Mouse (Mus musculus): ENCODE results near the gene Msl1.
"Not testable (repeated sequence)": the region's sequence is repeated elsewhere in the genome, so short reads cannot be mapped to it uniquely, and the experiment has no call there.

Gene Msl1

DNA sequence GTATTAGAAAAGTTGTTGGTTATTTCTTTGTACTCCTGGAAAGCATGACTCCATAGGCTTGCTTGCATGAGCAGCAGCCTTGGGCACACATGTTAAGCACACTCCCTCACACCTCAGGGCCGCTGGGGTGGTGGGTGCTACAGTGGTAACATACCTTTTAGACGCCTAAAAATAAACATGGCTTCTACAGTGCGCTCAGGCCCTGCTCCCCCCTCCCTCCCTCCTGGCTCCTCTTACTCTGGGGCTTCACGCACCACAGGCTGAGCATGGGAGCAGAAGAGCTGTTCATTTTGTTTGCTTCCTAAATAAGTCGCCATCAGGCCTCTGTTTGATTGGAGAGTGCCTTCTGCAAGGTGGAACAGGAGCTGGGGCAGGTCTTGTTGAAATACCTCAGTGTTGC lies 2.0 kb downstream of the Msl1 start:
- no peak for DNase-seq

DNA sequence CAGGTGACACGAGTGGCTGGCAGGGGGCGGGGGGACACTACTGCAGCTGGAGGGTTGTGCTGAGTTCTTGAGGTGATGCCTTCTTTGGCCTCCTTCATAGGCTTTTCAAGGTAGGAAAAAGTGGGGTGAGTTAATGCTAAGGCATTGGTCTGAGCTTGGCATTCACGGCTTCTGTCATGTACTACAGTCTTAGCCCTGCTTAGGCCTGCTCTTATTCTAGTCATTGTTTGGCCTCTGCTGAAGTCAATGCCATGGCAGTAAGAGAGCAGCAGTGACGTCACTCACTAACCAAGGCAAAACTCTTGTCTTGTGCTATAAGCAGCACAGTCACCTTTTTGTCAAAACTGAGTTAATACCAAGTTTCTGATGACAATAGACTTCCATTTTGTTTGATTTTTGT lies 2.6 kb downstream of the Msl1 start:
- no peak for DNase-seq

GRCm38 (mm10) chr11:98804605-98805004 lies 9.3 kb downstream of the Msl1 start, which contains the start of gene Casc3:
Gene Casc3, plus strand, starts transcription at chr11:98804905.
- DNase-seq, result no peak

DNA sequence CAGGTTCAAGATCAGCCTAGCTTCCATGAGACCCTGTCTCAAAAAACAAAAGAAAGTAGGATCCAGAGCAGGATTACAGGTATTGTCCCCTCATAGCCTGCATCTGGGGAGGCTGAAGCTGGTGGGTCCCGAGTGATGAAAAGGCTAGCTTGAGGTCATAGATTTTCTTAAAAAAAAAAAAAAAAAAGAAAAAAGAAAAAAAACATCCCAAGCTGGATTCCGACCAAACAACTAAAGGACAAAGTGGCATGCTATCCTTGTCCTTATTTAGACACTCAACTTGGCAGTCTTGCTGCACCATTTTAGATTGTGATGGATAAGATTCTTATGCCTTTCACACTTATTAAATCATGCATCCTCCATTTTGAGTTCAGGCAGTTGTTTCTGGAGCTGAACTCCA lies 13.1 kb downstream of the Msl1 start:
- no peak for DNase-seq

DNA sequence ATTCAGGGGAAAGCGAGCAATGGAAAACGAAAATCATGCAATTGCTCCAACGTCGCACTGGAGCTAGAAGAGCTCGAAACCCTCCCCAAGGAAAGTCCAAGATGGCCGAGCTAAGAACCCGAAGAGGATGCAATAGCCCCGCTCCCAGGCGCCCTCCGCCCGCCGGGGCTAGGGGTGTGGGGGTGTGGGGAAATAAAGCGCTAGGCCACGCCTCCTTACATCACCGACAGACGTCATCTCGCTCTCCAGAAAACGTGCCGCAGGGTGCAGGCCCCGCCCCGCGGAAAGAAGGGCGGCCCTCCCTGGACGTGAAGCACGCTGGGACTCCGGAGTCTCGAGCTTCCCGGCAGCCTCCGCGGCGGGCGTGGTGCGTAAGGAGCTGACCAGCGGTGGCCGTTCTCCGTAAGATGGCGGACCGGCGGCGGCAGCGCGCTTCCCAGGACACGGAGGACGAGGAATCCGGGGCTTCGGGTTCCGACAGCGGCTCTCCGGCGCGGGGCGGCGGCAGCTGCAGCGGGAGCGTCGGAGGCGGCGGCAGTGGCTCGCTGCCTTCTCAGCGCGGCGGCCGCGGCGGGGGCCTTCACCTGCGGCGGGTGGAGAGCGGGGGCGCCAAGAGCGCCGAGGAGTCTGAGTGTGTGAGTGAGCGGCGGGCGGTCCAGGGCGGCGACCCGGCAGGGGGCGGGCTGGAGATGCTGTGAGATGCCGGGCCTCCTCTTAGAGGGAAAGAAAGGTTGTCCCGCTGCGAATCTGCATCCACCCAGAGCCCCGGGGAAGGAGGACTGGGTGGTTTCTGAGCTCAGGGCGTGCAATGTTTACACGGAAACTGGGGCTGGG lies 14.4 kb downstream of the Msl1 start:
- DNase-seq, result peak; percentile 99

DNA sequence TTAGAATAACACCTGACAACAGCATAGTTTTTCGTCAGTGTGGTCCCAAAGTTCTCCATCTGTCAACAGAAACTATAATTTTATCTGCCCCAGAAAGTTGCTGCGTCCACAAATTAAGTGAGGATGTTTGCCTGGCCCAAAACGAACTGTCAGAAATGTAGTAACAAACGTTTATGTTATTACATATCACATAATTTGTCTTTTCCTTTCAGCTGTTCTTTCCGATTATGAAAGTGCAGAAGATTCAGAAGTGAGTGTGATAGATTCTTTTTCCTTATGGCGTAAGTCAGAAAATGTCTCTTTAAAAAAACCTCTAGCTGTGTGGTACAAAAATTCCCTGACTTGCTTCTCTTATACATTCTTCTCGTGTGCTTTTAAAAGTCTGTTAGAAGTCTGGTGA lies 15.4 kb downstream of the Msl1 start:
- no peak for DNase-seq

GRCm38 (mm10) chr11:98816706-98817239 lies 21.5 kb downstream of the Msl1 start:
- no peak for DNase-seq

DNA sequence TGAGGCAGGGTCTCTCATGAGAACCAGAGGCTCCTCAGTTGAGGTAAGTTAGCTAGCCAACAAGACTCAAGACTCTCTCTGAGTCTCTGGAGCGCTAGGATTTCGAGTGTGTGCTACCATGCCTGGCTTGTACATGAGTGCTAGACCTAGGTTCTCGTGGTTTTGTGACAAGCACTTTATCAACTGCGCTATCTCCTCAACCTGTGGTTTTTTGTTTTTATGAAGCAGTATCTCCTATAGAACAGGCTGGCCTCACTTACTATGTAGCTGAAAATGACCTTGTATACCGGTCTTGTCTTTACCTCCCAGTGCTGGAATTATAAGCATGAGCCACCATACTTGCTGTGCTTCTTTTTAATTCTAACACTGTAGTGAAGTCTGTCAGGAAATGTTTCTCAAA lies 25.7 kb downstream of the Msl1 start:
- DNase-seq, result no peak

DNA sequence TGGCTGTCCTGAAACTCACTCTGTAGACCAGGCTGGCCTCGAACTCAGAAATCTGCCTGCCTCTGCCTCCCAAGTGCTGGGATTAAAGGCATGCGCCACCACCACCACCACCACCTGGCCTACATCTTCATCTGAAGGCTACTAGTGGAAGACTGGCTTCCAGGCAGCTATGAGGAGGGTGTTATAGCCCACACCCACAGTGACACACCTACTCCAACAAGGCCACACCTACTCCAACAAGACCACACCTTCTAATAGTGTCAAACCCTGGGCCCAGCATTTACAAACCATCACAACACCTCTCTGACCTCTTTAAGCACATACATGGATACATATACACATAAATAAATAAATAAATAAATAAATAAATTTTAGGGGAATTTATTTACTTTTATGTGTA lies 30.8 kb downstream of the Msl1 start:
- not testable (repeated sequence) for DNase-seq

DNA sequence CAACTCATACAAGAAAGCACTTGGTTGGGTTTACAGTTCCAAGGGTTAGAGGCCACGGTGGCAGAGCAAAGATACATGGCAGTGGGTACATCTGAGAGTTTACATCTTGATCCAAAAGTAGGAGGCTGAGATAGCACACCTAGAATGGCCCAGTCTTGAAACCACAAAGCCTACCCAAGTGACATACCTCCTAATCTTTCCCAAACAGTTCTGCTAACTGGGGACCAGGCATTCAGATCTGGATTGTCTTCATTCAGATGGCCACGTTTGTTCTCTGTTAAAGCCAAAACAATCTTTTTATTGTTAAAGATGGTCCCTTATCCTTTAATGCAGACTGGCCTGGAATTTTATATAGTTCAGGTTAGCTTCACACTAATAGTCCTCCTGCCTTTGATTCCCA lies 32.6 kb downstream of the Msl1 start:
- no peak for DNase-seq

DNA sequence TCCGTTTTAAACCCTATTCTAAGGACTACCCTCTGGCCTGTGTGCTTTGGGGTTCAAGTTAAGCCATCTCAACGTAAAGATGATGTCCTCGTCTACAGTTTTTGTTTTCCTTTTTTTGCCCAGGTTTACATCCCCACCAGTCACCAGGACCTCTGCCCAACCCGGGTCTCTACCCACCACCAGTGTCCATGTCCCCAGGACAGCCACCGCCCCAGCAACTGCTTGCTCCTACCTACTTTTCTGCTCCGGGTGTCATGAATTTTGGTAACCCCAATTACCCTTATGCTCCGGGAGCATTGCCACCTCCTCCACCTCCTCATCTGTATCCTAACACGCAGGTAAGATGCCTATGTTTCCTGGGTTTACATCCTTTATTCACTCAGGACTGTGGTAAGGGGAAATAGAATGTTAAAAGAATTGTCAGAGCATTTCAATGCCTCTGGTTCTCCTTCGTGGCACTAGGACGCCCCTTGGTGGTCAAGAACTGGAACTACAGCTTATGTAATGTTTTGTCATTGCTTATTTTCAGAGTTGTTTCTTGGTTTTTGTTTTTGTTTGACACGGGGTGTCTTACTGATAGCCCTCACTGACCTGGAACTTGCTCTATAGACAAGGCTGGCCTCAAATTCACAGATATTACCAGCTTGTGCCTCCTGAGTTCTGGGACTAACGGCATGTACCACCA lies 33.9 kb downstream of the Msl1 start:
- peak; percentile 44 for DNase-seq

GRCm38 (mm10) chr11:98829875-98830274 lies 34.6 kb downstream of the Msl1 start:
- no peak for DNase-seq

GRCm38 (mm10) chr11:98835296-98835695 lies 40.0 kb downstream of the Msl1 start:
- DNase-seq, result no peak

DNA sequence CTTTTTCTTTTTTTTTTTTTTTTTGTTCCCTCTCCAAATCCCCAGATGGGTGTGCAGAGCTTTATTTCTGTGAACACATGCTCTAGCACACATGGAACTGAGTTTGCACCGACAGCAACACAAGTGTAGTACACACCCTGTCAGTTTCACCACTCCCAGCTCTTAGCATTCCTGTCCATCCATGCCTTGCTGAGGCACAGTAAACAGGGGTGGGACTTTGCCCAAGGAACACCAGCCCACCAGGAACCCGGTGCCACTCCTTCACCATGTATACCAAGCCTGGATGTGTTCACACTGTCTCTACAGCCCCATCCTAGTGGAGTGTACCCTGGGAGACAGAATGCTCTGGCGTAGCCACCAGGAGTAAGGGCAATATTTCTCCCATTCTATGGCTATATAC lies 40.4 kb downstream of the Msl1 start:
- no peak for DNase-seq

DNA sequence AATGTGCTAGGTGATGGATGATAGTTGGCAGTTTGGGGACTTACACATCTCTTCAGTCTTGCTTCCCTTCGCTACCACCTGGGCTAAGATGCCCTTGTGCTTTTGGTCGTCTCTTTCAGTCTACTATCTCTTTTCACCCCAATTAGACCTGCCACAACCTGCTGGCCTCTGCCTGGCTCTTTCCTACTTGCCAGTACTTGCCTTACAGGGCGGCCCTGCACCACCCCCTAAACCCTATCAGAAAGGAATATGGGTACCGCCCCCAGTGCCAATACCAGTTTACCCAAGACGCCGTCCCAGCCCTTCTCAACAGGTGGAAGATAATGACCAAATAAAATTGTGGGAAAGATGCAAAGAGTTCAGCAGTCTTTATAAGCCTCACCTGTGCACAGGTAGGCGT lies 40.8 kb downstream of the Msl1 start:
- no peak for DNase-seq

- peak; percentile 81 for DNase-seq
Measured at GRCm38 (mm10) chr11:98836651-98837141, 41.4 kb downstream of the Msl1 start, which contains the start of gene Rapgefl1. Gene Rapgefl1, plus strand, starts transcription at chr11:98836785.

GRCm38 (mm10) chr11:98837231-98837704 lies 42.0 kb downstream of the Msl1 start:
- DNase-seq, result no peak

DNA sequence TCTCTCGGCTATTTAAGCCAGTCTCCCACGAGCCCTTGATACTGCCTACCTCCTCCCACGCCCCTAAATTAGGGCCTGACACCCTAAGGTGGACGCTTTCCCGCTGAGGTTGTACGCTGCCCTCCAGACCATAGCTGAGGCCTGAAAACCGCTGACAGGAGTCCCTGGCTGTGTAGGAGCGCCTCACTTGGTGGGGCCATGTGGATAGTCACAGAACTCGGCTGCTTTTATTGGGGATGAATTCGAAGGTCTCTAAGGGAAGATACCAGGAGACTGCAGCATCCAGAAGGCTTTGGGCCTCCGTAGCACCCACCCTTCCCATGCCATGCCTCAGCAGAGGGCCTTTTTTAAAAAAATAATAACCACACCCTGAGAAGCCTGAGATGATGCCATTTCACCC lies 42.6 kb downstream of the Msl1 start:
- no peak for DNase-seq

DNA sequence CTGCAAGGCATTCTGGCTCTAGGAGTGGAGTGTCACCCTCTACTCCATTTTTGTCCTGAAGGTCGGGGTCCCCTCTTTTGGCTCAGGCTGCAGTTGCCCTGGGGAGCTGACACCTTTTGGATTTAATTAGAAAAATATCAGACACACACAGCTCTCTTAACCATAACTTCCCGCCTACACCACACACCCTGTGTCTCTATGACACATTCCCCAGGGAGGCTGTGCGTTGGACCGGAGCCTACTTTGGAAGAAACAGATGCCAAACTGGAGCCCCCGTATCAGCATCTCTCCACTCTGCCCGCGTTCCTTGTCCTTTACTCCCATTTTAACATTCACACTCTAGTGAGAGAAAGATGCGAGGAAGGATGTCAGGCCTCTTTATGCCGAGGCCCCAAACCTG lies 43.2 kb downstream of the Msl1 start:
- DNase-seq, result no peak

- DNase-seq, result no peak
Measured at GRCm38 (mm10) chr11:98839402-98839801, 44.1 kb downstream of the Msl1 start.

- no peak for DNase-seq
Measured at GRCm38 (mm10) chr11:98839897-98840296, 44.6 kb downstream of the Msl1 start.

GRCm38 (mm10) chr11:98846016-98846415 lies 50.7 kb downstream of the Msl1 start:
- peak; percentile 52 for DNase-seq

DNA sequence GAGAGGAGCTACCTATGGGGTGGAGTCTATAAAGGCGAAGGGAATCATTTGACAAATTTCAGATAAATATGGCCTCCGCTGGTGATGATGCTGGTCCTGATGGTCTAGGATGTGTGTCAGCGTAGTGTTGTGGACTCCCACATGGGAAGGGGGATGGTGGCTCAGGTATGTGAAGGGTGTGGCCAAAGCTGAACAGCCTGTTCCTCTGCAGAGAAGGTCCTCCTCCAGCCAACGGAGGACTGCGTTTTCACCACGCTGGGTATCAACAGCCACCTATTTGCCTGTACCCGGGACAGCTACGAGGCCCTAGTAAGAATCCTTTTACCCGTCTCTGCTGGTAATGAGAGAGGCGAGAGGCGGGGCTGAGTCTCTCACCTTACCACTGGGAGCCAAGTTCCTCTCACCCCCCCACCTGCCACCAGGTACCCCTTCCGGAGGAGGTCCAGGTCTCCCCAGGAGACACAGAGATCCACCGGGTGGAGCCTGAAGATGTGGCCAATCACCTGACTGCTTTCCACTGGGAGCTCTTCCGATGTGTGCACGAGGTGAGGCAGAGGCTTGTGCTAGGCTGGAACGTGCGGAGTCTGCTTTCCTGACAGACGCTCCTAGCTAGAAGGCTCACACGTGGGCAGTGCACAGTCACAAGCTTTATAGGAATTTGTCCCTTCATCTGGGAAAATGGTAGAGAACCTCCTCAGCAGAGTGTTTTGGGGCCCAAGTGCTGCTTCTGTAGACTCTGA lies 51.7 kb downstream of the Msl1 start:
- no peak for DNase-seq

Measured in cerebellum, adult 8-10 months (tissue).